Mouse (Mus musculus) kidney, adult 2 months (tissue): ENCODE results near the gene Frmd4a.

Source experiments
- CTCF ChIP-seq: fragments of 200-500 bp; conservative IDR thresholded peaks from 2 replicates; pipeline ENCODE4 v1.5.1; 2011; ENCODE audit warnings: low read depth, mild to moderate bottlenecking, control low read depth, low read length, moderate library complexity, mixed read lengths; ENCODE audit not compliant: insufficient read depth, insufficient read length
- POLR2A ChIP-seq: fragments of 200-500 bp; IDR thresholded peaks from one replicate; pipeline ENCODE4 v1.6.1; 2011; ENCODE audit warnings: low read depth, low read length, control low read depth

DNA sequence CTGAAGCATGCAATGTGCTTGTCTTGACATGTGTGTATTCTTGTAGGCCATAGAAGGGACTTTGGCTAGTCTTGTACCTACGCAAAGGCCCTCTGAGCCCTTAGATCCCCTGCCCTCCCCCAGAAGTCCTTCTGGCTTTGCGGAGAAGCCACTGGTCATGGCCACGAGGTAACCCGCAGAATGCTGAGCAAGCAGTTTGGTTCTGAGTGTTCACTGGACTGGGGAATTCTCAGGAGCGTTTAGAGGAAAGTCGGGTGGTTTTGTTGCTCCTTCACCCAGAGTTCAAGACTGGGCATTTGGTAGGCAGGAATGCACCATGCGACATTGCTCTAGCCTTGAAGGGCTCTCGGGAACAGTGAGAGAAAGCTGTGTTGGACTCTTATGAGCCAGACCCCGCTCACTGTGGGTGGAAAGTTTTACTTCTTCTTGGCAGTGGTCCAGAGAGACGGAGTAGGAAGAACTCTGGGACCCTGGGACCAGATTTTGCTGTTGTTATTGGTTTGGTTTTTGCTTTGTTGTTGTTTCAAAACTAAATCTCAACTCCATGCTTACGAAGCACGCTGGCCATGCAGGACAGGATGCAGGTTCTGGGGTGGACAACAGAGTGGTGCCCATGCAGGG is 432.5 kb downstream of the Frmd4a start:
- no peak for TF ChIP-seq POLR2A
- TF ChIP-seq CTCF = no peak
